Mouse (Mus musculus): ENCODE results near the gene Mxi1.

GRCm38 (mm10) chr19:53414650-53415049, 104.3 kb downstream of the Mxi1 start:
- TF ChIP-seq CTCF (IDR thresholded peaks at IDR 0.05; ENCODE audit: low read depth) (no peak), EP300 (optimal IDR thresholded peaks at IDR 0.05) (no peak)
